Mouse (Mus musculus): ENCODE data around the gene Rbm8a2. TPM values are rescaled to one million over a fixed set of nuclear protein-coding genes. Genes with fewer than 3 reads are reported as not detected.

Rbm8a2 gene
- polyA plus RNA-seq, 1 experiment from 2014 or later, result 0.58 TPM

GRCm38 (mm10) chr1:175946718-175947315, 32.1 kb downstream of the Rbm8a2 start:
- Histone ChIP-seq H3K4me3 (replicated peaks; ENCODE audit: low read length) (no peak overlapping the region), H3K4me2 (replicated peaks) (no peak overlapping the region), H3K27me3 (ENCODE audit: control insufficient read depth, insufficient read depth, low read length) (no peaks in the 10 kb centered on the region), H3K27ac (peak overlapping the region; percentile 38; the same call in 1 of the 2 replicates), H3K9ac (no peak overlapping the region), H3K36me3 (replicated peaks; ENCODE audit: control insufficient read depth, insufficient read depth) (no peaks in the 10 kb centered on the region), H3K4me1 (replicated peaks; ENCODE audit: control insufficient read depth, insufficient read depth, low read length) (no peaks in the 10 kb centered on the region), H3K9me3 (ENCODE audit: control insufficient read depth, low read length) (no peaks in the 10 kb centered on the region)
- ATAC-seq (ENCODE audit: low FRiP score) (peak; percentile 34; the same call in 1 of the 2 replicates), DNase-seq (ENCODE audit: low spot score) (no peak)
- WGBS, result 56% methylated on average over 4 of the region's 4 CpGs

- Histone ChIP-seq H3K36me3 (replicated peaks; ENCODE audit: control insufficient read depth, insufficient read depth) (no peaks in the 10 kb centered on the region), H3K27ac (no peak overlapping the region), H3K4me2 (replicated peaks) (no peak overlapping the region), H3K9me3 (ENCODE audit: control insufficient read depth, low read length) (no peaks in the 10 kb centered on the region), H3K4me1 (replicated peaks; ENCODE audit: control insufficient read depth, insufficient read depth, low read length) (no peaks in the 10 kb centered on the region), H3K9ac (no peak overlapping the region), H3K4me3 (replicated peaks; ENCODE audit: low read length) (no peak overlapping the region), H3K27me3 (ENCODE audit: control insufficient read depth, insufficient read depth, low read length) (no peaks in the 10 kb centered on the region)
- DNase-seq (ENCODE audit: low spot score) (no peak), ATAC-seq (ENCODE audit: low FRiP score) (no peak)
- 95% methylated on average over 7 of the region's 7 CpGs for WGBS
These were observed 35.7 kb downstream of the Rbm8a2 start for GRCm38 (mm10) chr1:175943168-175943567.

- Histone ChIP-seq H3K9ac (no peak overlapping the region), H3K36me3 (replicated peaks; ENCODE audit: control insufficient read depth, insufficient read depth) (no peaks in the 10 kb centered on the region), H3K27me3 (ENCODE audit: control insufficient read depth, insufficient read depth, low read length) (no peaks in the 10 kb centered on the region), H3K4me3 (replicated peaks; ENCODE audit: low read length) (no peak overlapping the region), H3K4me1 (replicated peaks; ENCODE audit: control insufficient read depth, insufficient read depth, low read length) (no peaks in the 10 kb centered on the region), H3K9me3 (ENCODE audit: control insufficient read depth, low read length) (no peaks in the 10 kb centered on the region), H3K4me2 (replicated peaks) (no peak overlapping the region), H3K27ac (no peak overlapping the region)
- ATAC-seq (ENCODE audit: low FRiP score) (no peak), DNase-seq (ENCODE audit: low spot score) (no peak)
- WGBS, result 77% methylated on average over 3 of the region's 3 CpGs
These were observed 40.2 kb downstream of the Rbm8a2 start for GRCm38 (mm10) chr1:175938731-175939130.

GRCm38 (mm10) chr1:175936282-175936737, 42.6 kb downstream of the Rbm8a2 start:
- Histone ChIP-seq H3K9ac (peak overlapping the region; percentile 37; the same call in 1 of the 2 replicates), H3K4me3 (replicated peaks; ENCODE audit: low read length) (no peak overlapping the region), H3K27me3 (ENCODE audit: control insufficient read depth, insufficient read depth, low read length) (no peaks in the 10 kb centered on the region), H3K4me2 (replicated peaks) (peak overlapping the region; percentile 41), H3K4me1 (replicated peaks; ENCODE audit: control insufficient read depth, insufficient read depth, low read length) (no peaks in the 10 kb centered on the region), H3K36me3 (replicated peaks; ENCODE audit: control insufficient read depth, insufficient read depth) (no peaks in the 10 kb centered on the region), H3K27ac (no peak overlapping the region), H3K9me3 (ENCODE audit: control insufficient read depth, low read length) (no peaks in the 10 kb centered on the region)
- DNase-seq (ENCODE audit: low spot score) (peak; percentile 97), ATAC-seq (ENCODE audit: low FRiP score) (peak; percentile 83)
- WGBS, result 13% methylated on average over 11 of the region's 11 CpGs

GRCm38 (mm10) chr1:175931391-175931790, 47.5 kb downstream of the Rbm8a2 start:
- DNase-seq (ENCODE audit: low spot score), result no peak
- no peak overlapping the region for H3K27ac ChIP-seq
- no peaks in the 10 kb centered on the region for H3K36me3 ChIP-seq (replicated peaks; ENCODE audit: control insufficient read depth, insufficient read depth)
- H3K4me2 ChIP-seq (replicated peaks), result no peak overlapping the region
- H3K4me3 ChIP-seq (replicated peaks; ENCODE audit: low read length), result no peak overlapping the region
- no peak overlapping the region for H3K9ac ChIP-seq
- no peaks in the 10 kb centered on the region for H3K27me3 ChIP-seq (ENCODE audit: control insufficient read depth, insufficient read depth, low read length)
- no peaks in the 10 kb centered on the region for H3K9me3 ChIP-seq (ENCODE audit: control insufficient read depth, low read length)
- 93% methylated on average over 5 of the region's 5 CpGs for WGBS
- no peak for ATAC-seq (ENCODE audit: low FRiP score)
- no peaks in the 10 kb centered on the region for H3K4me1 ChIP-seq (replicated peaks; ENCODE audit: control insufficient read depth, insufficient read depth, low read length)

Other genes with a start within 250 kb of the Rbm8a2 start
- gene Exo1, start 98.5 kb downstream of the Rbm8a2 start, polyA plus RNA-seq (2014; fragmentation: Nextera tagmentation; extraction: Ambion mirVana), result 5.8 and 11.8 TPM in 2 replicates
- not detected in 2 replicates for gene Gm38100, start 58.8 kb downstream of the Rbm8a2 start, polyA plus RNA-seq (2014; fragmentation: Nextera tagmentation; extraction: Ambion mirVana)